Mouse (Mus musculus) embryonic fibroblast, embryonic 13.5 days (primary cell): ENCODE results near the gene Anxa1. TPM values are rescaled to one million over a fixed set of nuclear protein-coding genes. Genes with fewer than 3 reads are reported as not detected.

Experiments used
- H3K27ac ChIP-seq: 2 replicates; pipeline ENCODE4 v1.5.1; 2012; ENCODE audit warnings: low read length, control low read depth, inconsistent platforms; ENCODE audit not compliant: insufficient read depth
- H3K4me1 ChIP-seq: 2 replicates; pipeline ENCODE4 v1.6.1; 2011; ENCODE audit warnings: low read length; ENCODE audit not compliant: control insufficient read depth, insufficient read depth
- H3K4me3 ChIP-seq: 2 replicates; pipeline ENCODE4 v1.5.1; 2011; ENCODE audit warnings: mild to moderate bottlenecking, control low read depth, low read length; ENCODE audit not compliant: insufficient read depth
- CTCF ChIP-seq: IDR thresholded peaks from 2 replicates; pipeline ENCODE4 v1.5.1; 2011; ENCODE audit warnings: mild to moderate bottlenecking, control low read depth, low read length, moderate library complexity, borderline replicate concordance; ENCODE audit not compliant: insufficient read depth
- POLR2A ChIP-seq: IDR thresholded peaks from 2 replicates; pipeline ENCODE4 v1.6.1; 2011; ENCODE audit warnings: low read depth, mild to moderate bottlenecking, control low read depth, low read length, moderate library complexity
- polyA plus RNA-seq: library from polyadenylated mRNA; stranded (reverse); fragments of >200 nt; gene quantifications from 2 replicates; pipeline ENCODE4 v1.2.4, GENCODE M21; 2011; ENCODE audit warnings: low read depth; ENCODE audit not compliant: missing spikeins, insufficient read length

Anxa1 gene
- polyA plus RNA-seq, 1 experiment, result 2,091 TPM

GRCm38 (mm10) chr19:20345317-20345917 lies 45.3 kb downstream of the Anxa1 start:
- Histone ChIP-seq H3K4me1 (no peaks in the 10 kb centered on the region), H3K27ac (no peak overlapping the region), H3K4me3 (no peak overlapping the region)
- TF ChIP-seq POLR2A (no peak), CTCF (peak; percentile 84; the same call in 1 of the 2 replicates)

GRCm38 (mm10) chr19:20344511-20345316 lies 46.0 kb downstream of the Anxa1 start:
- TF ChIP-seq POLR2A (no peak), CTCF (no peak)
- H3K4me3 ChIP-seq, result no peak overlapping the region
- H3K27ac ChIP-seq, result no peak overlapping the region
- no peaks in the 10 kb centered on the region for H3K4me1 ChIP-seq

DNA sequence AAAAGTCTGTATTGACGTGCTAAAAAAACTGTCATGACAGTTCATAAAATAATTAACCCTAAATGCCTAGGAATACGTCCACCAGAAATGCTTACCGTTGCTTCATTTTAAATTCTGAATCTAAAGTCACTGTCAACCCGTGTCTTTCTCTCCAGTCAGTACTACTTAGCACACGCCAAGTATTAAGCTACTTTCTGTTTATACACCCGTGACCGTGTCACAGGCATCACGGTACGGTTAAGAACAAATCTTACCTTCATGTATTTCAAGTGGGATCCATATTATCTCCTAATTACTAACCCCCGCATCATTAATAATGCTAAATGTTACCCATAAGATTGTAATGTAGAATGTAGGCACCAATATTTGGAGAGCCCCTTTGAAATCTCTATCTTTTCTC lies 46.7 kb downstream of the Anxa1 start:
- no peak overlapping the region for H3K27ac ChIP-seq
- no peaks in the 10 kb centered on the region for H3K4me1 ChIP-seq
- no peak for TF ChIP-seq POLR2A
- no peak for TF ChIP-seq CTCF
- no peak overlapping the region for H3K4me3 ChIP-seq

Other genes starting within 250 kb of the Anxa1 start
- gene Aldh1a1, start 101.8 kb upstream of the Anxa1 start, polyA plus RNA-seq, result 0.45 and 3.0 TPM in 2 replicates